Mouse (Mus musculus): ENCODE measurements around the gene Mapre1. TPM values are rescaled to one million over a fixed set of nuclear protein-coding genes. Genes with fewer than 3 reads are reported as not detected.

The Mapre1 gene
- polyA plus RNA-seq, 1 experiment from 2014 or later: 79.2 TPM

- Histone ChIP-seq H3K4me2 (ENCODE audit: low read depth, low read length) (no peak overlapping the region), H3K9me3 (ENCODE audit: low read length) (no peaks in the 10 kb centered on the region), H3K27ac (ENCODE audit: low read depth) (no peak overlapping the region), H3K4me3 (ENCODE audit: low read depth, low read length) (no peak overlapping the region), H3K27me3 (ENCODE audit: insufficient read depth, low read length) (no peaks in the 10 kb centered on the region), H3K36me3 (replicated peaks; ENCODE audit: insufficient read depth, low read length) (no peaks in the 10 kb centered on the region), H3K9ac (replicated peaks) (no peak overlapping the region), H3K4me1 (ENCODE audit: insufficient read depth) (no peaks in the 10 kb centered on the region)
- DNase-seq (no peak), ATAC-seq (no peak)
- 49% methylated on average over 2 of the region's 2 CpGs for WGBS (ENCODE audit: insufficient replicate concordance)
- no peak for TF ChIP-seq EP300 (IDR thresholded peaks at IDR 0.05; ENCODE audit: low read depth)
- no peak for TF ChIP-seq CTCF (IDR thresholded peaks at IDR 0.05; ENCODE audit: low read depth)
Measured at GRCm38 (mm10) chr2:153822005-153822543, 81.0 kb downstream of the Mapre1 start.

Other genes with a start within 250 kb of the Mapre1 start
- not detected in 2 replicates for gene 4930404H24Rik, start 248.5 kb upstream of the Mapre1 start, polyA plus RNA-seq (2015; fragmentation: Nextera tagmentation; extraction: Ambion mirVana)
- gene Nol4l, start 211.3 kb upstream of the Mapre1 start, polyA plus RNA-seq (2015; fragmentation: Nextera tagmentation; extraction: Ambion mirVana): 1.7 and 1.9 TPM in 2 replicates
- 31.2 and 32.9 TPM in 2 replicates for gene Commd7, start 108.5 kb upstream of the Mapre1 start, polyA plus RNA-seq (2015; fragmentation: Nextera tagmentation; extraction: Ambion mirVana)
- 4.8 and 5.3 TPM in 2 replicates for gene Dnmt3b, start 91.8 kb upstream of the Mapre1 start, polyA plus RNA-seq (2015; fragmentation: Nextera tagmentation; extraction: Ambion mirVana)
- gene Dnmt3c, start 44.6 kb upstream of the Mapre1 start, polyA plus RNA-seq (2015; fragmentation: Nextera tagmentation; extraction: Ambion mirVana): 0.19 and 0.46 TPM in 2 replicates
- gene Efcab8, start 38.7 kb downstream of the Mapre1 start, polyA plus RNA-seq (2015; fragmentation: Nextera tagmentation; extraction: Ambion mirVana): 0.04 TPM in 1 of 2 replicates, not detected in the other
- not detected in 2 replicates for gene Sun5, start 129.8 kb downstream of the Mapre1 start, polyA plus RNA-seq (2015; fragmentation: Nextera tagmentation; extraction: Ambion mirVana)
- gene Bpifb2, start 133.8 kb downstream of the Mapre1 start, polyA plus RNA-seq (2015; fragmentation: Nextera tagmentation; extraction: Ambion mirVana): not detected in 2 replicates
- not detected in 2 replicates for gene Bpifb6, start 159.1 kb downstream of the Mapre1 start, polyA plus RNA-seq (2015; fragmentation: Nextera tagmentation; extraction: Ambion mirVana)
- gene Bpifb3, start 177.0 kb downstream of the Mapre1 start, polyA plus RNA-seq (2015; fragmentation: Nextera tagmentation; extraction: Ambion mirVana): 0.08 TPM in 1 of 2 replicates, not detected in the other
- not detected in 2 replicates for gene Bpifb4, start 196.9 kb downstream of the Mapre1 start, polyA plus RNA-seq (2015; fragmentation: Nextera tagmentation; extraction: Ambion mirVana)
- gene Bpifa6, start 233.7 kb downstream of the Mapre1 start, polyA plus RNA-seq (2015; fragmentation: Nextera tagmentation; extraction: Ambion mirVana): not detected in 2 replicates